Comparison of ENCODE assay signal across 18 mouse cellular contexts in the genomic region with DNA sequence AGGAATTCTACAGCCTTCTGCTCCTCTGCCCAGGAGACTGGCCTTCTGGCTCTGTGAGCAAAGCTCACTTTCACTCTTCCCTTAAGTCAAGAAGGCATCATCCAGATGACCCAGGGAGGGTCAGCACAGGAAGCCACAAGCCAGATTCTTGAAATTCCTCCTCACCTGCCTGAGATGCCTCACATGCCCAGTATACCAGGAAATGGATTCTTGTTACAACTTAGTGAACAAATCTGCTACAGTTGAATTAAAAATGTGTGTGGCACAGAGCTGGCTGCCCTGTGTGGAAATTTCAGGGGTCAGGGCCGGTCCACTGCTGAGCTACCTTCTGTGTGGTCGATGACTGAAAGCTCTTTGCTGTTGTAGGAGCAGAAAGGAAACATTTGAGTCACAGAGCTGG. TPM values are rescaled to one million over a fixed set of nuclear protein-coding genes. Genes with fewer than 3 reads are reported as not detected.
DNase-seq lines count a peak whose midpoint lies in the region; ATAC-seq and TF ChIP-seq lines count a peak whose summit lies in the region.
"Had no signal": no experiment of that assay in that cellular context is flagged by ENCODE, and none has a peak within 500 bp of the region (broad histone marks: within the 10 kb centered on the region; RNA-seq: fewer than 3 reads in every experiment).

No protein-coding gene starts in this region.

- no peak for ATAC-seq in heart, embryonic 11.5 days (replicated peaks; ENCODE audit: insufficient number of reproducible peaks, low FRiP score, low TSS enrichment)
- peak; percentile 51 for ATAC-seq in lung, postnatal 0 days
- ATAC-seq: liver, postnatal 0 days had no signal

- no peak overlapping the region for H3K4me3 ChIP-seq in heart, embryonic 10.5 days
- no peak overlapping the region for H3K4me3 ChIP-seq in heart, embryonic 11.5 days (ENCODE audit: low read depth, low read length)
- no peak overlapping the region for H3K4me3 ChIP-seq in lung, postnatal 0 days (ENCODE audit: low read depth, low read length)
- H3K4me3 ChIP-seq: stomach, embryonic 15.5 days had no signal

- H3K27ac ChIP-seq in heart, embryonic 10.5 days, result peak overlapping the region; percentile 56
- H3K27ac ChIP-seq in heart, embryonic 11.5 days (ENCODE audit: low read depth, low read length), result no peak overlapping the region
- H3K27ac ChIP-seq in lung, postnatal 0 days (ENCODE audit: low read length), result no peak overlapping the region
- H3K27ac ChIP-seq: stomach, embryonic 15.5 days had no signal

- WGBS in heart, embryonic 10.5 days, result 51% methylated on average over 2 of the region's 2 CpGs
- 67% methylated on average over 2 of the region's 2 CpGs for WGBS in heart, embryonic 11.5 days (ENCODE audit: insufficient replicate concordance)
- WGBS in lung, postnatal 0 days, result 25% methylated on average over 2 of the region's 2 CpGs

- peak; percentile 92 for TF ChIP-seq EP300 in lung, postnatal 0 days (IDR thresholded peaks at IDR 0.05)

- no peak overlapping the region for H3K4me2 ChIP-seq in heart, embryonic 11.5 days
- no peak overlapping the region for H3K4me2 ChIP-seq in lung, postnatal 0 days (replicated peaks; ENCODE audit: low read depth, low read length)
- H3K4me2 ChIP-seq: stomach, embryonic 15.5 days had no signal

- no peaks in the 10 kb centered on the region for H3K9me3 ChIP-seq in heart, embryonic 10.5 days
- no peaks in the 10 kb centered on the region for H3K9me3 ChIP-seq in heart, embryonic 11.5 days (replicated peaks; ENCODE audit: control insufficient read depth, low read length)
- no peaks in the 10 kb centered on the region for H3K9me3 ChIP-seq in lung, postnatal 0 days (ENCODE audit: low read length)
- H3K9me3 ChIP-seq: stomach, embryonic 15.5 days had no signal

- DNase-seq in heart, embryonic 10.5 days (ENCODE audit: low spot score), result no peak
- DNase-seq in R1 (ENCODE audit: low read depth, low spot score), result peak; percentile 53
- DNase-seq in fibroblast of lung, adult 2 months (ENCODE audit: low read depth), result peak; percentile 43
- no peak for DNase-seq in lung, postnatal 0 days (ENCODE audit: low spot score)
- no peak for DNase-seq in layer of hippocampus, adult 8-10 months (ENCODE audit: low spot score in 2 of 2)
- DNase-seq in T-cell, adult 2 months (ENCODE audit: low spot score), result no peak
- DNase-seq in cerebellum, adult 9-10 months, result no peak
- DNase-seq: cerebellum, adult 9-11 months; gastrocnemius, postnatal 25 days; heart, postnatal 36 days; liver, postnatal 0 days; right cerebral cortex, postnatal 25 days had no signal

- no peak for TF ChIP-seq CTCF in lung, postnatal 0 days (IDR thresholded peaks at IDR 0.05)

- H3K36me3 ChIP-seq in heart, embryonic 10.5 days, result no peaks in the 10 kb centered on the region
- H3K36me3 ChIP-seq in heart, embryonic 11.5 days (ENCODE audit: control insufficient read depth, insufficient read depth, low read length), result no peaks in the 10 kb centered on the region
- H3K36me3 ChIP-seq in lung, postnatal 0 days (ENCODE audit: insufficient read depth, low read length), result no peaks in the 10 kb centered on the region
- H3K36me3 ChIP-seq: stomach, embryonic 15.5 days had no signal

- H3K9ac ChIP-seq in heart, embryonic 11.5 days (ENCODE audit: low read depth, low read length), result no peak overlapping the region
- H3K9ac ChIP-seq in lung, postnatal 0 days (replicated peaks; ENCODE audit: low read depth), result no peak overlapping the region
- H3K9ac ChIP-seq: liver, postnatal 0 days; stomach, embryonic 15.5 days had no signal

- no peaks in the 10 kb centered on the region for H3K27me3 ChIP-seq in heart, embryonic 10.5 days (ENCODE audit: insufficient read depth, poor library complexity, severe bottlenecking)
- no peaks in the 10 kb centered on the region for H3K27me3 ChIP-seq in heart, embryonic 11.5 days (ENCODE audit: control insufficient read depth, insufficient read depth, low read length)
- no peaks in the 10 kb centered on the region for H3K27me3 ChIP-seq in lung, postnatal 0 days (replicated peaks; ENCODE audit: insufficient read depth, low read length)
- H3K27me3 ChIP-seq: stomach, embryonic 15.5 days had no signal

- peaks cover 36% of the 10 kb centered on the region for H3K4me1 ChIP-seq in heart, embryonic 10.5 days
- H3K4me1 ChIP-seq in heart, embryonic 11.5 days (ENCODE audit: control insufficient read depth, insufficient read depth, low read length), result peaks cover 9% of the 10 kb centered on the region
- no peaks in the 10 kb centered on the region for H3K4me1 ChIP-seq in lung, postnatal 0 days (ENCODE audit: insufficient read depth, low read depth, low read length)
- H3K4me1 ChIP-seq: stomach, embryonic 15.5 days had no signal

RNA-seq across cellular contexts. Expression of a gene that starts 27.4 kb away (rescaled TPM):
- polyA plus RNA-seq in heart, embryonic 10.5 days (2016; fragmentation: Nextera tagmentation; extraction: Ambion mirVana), result not detected in 2 replicates
- not detected in 2 replicates for polyA plus RNA-seq in heart, embryonic 11.5 days (2014; fragmentation: Nextera tagmentation; extraction: Ambion mirVana)
- not detected in 2 replicates for polyA plus RNA-seq in lung, postnatal 0 days (2015; fragmentation: Nextera tagmentation; extraction: Ambion mirVana)
- total RNA-seq in layer of hippocampus, adult 8-10 months (2022), result not detected
- total RNA-seq: adrenal gland, postnatal 4 days; gastrocnemius, postnatal 25 days; left cerebral cortex, adult 8-10 months; neutrophil, adult 5-6 weeks had no signal
- polyA plus RNA-seq: liver, postnatal 0 days; midbrain, postnatal 0 days; stomach, embryonic 15.5 days had no signal

Comparison
In these comparisons a context has a peak if more than half of its experiments do, and no peak if none do; other contexts are left out.
1. DNase-seq: peak in R1 (single experiment) and fibroblast of lung, adult 2 months (single experiment); none in heart, embryonic 10.5 days (single experiment), lung, postnatal 0 days (single experiment), layer of hippocampus, adult 8-10 months (0 of 2), T-cell, adult 2 months (single experiment) and cerebellum, adult 9-10 months (single experiment).